Mouse (Mus musculus) limb, embryonic 10.5 days (tissue): ENCODE results near the gene Nek1. TPM values are rescaled to one million over a fixed set of nuclear protein-coding genes. Genes with fewer than 3 reads are reported as not detected.

Source experiments
- DNase-seq: peaks from one replicate; pipeline ENCODE4 v3.0.0-alpha.2; 2017; ENCODE audit warnings: low spot score
- H3K27ac ChIP-seq: fragments of 300-500 bp; sonication (generic); 2 replicates; pipeline ENCODE4 v1.5.1; 2016; ENCODE audit warnings: mild to moderate bottlenecking
- H3K27me3 ChIP-seq: fragments of 300-500 bp; sonication (generic); 2 replicates; pipeline ENCODE4 v1.6.1; 2016; ENCODE audit warnings: low read depth, mild to moderate bottlenecking; ENCODE audit not compliant: poor library complexity, severe bottlenecking
- H3K36me3 ChIP-seq: fragments of 300-500 bp; sonication (generic); 2 replicates; pipeline ENCODE4 v1.6.1; 2016; ENCODE audit warnings: mild to moderate bottlenecking, moderate library complexity
- H3K4me1 ChIP-seq: fragments of 300-500 bp; sonication (generic); 2 replicates; pipeline ENCODE4 v1.6.1; 2016
- H3K4me3 ChIP-seq: fragments of 300-500 bp; sonication (generic); 2 replicates; pipeline ENCODE4 v1.5.1; 2016; ENCODE audit warnings: mild to moderate bottlenecking, moderate library complexity
- H3K9me3 ChIP-seq: fragments of 300-500 bp; sonication (generic); replicated peaks from 2 replicates; pipeline ENCODE4 v1.6.1; 2016; ENCODE audit warnings: mild to moderate bottlenecking
- WGBS: fragments of 180-500 bp; shearing (Covaris S2); methylation state at CpG from one replicate; pipeline ENCODE4 v1.1.7; 2016; 5-methylcytosine and 5-hydroxymethylcytosine counted together
- polyA plus RNA-seq: library from polyadenylated mRNA; unstranded; fragments of >200 nt; fragmentation: Nextera tagmentation; extraction: Ambion mirVana; gene quantifications from 2 replicates; pipeline ENCODE4 v1.2.1, GENCODE M21; 2016

Gene Nek1
- 14.7 and 18.3 TPM in 2 replicates for polyA plus RNA-seq

GRCm38 (mm10) chr8:60992910-60993638 lies at the start of gene Nek1:
Nek1 (plus strand) TSS chr8:60993195.
- peaks cover 13% of the 10 kb centered on the region for H3K4me1 ChIP-seq
- DNase-seq, result peak; percentile 99
- no peaks in the 10 kb centered on the region for H3K9me3 ChIP-seq
- H3K27ac ChIP-seq, result peak within 1 kb of the TSS; percentile 90
- under 1% methylated on average over 57 of the region's 57 CpGs for WGBS
- H3K4me3 ChIP-seq, result peak within 1 kb of the TSS; percentile 82
- H3K36me3 ChIP-seq, result 0 out of 2 replicates have a peak, but pooled peaks cover 2% of the 10 kb centered on the region
- H3K27me3 ChIP-seq, result no peaks in the 10 kb centered on the region

- H3K9me3 ChIP-seq, result no peaks in the 10 kb centered on the region
- no peak overlapping the region for H3K27ac ChIP-seq
- H3K4me1 ChIP-seq, result peaks cover 13% of the 10 kb centered on the region
- no peaks in the 10 kb centered on the region for H3K27me3 ChIP-seq
- no peaks in the 10 kb centered on the region for H3K36me3 ChIP-seq
- DNase-seq, result no peak
- no peak overlapping the region for H3K4me3 ChIP-seq
Measured at GRCm38 (mm10) chr8:60947503-60947902, 45.5 kb upstream of the Nek1 start.

GRCm38 (mm10) chr8:60949859-60950258 lies 43.1 kb upstream of the Nek1 start:
- 78% methylated on average over 4 of the region's 4 CpGs for WGBS
- no peaks in the 10 kb centered on the region for H3K36me3 ChIP-seq
- no peak overlapping the region for H3K27ac ChIP-seq
- peaks cover 27% of the 10 kb centered on the region for H3K4me1 ChIP-seq
- no peaks in the 10 kb centered on the region for H3K27me3 ChIP-seq
- no peaks in the 10 kb centered on the region for H3K9me3 ChIP-seq
- no peak overlapping the region for H3K4me3 ChIP-seq
- DNase-seq, result no peak

GRCm38 (mm10) chr8:60951271-60951670 lies 41.7 kb upstream of the Nek1 start:
- Histone ChIP-seq H3K4me1 (peaks cover 30% of the 10 kb centered on the region), H3K4me3 (no peak overlapping the region), H3K9me3 (no peaks in the 10 kb centered on the region), H3K27me3 (no peaks in the 10 kb centered on the region), H3K27ac (no peak overlapping the region), H3K36me3 (no peaks in the 10 kb centered on the region)
- WGBS, result 84% methylated on average over 4 of the region's 4 CpGs
- DNase-seq, result no peak

- 91% methylated on average over 1 of the region's 1 CpGs for WGBS
Measured at GRCm38 (mm10) chr8:60951757-60952156, 41.2 kb upstream of the Nek1 start.

GRCm38 (mm10) chr8:60952803-60953202 lies 40.2 kb upstream of the Nek1 start:
- H3K4me3 ChIP-seq, result no peak overlapping the region
- H3K27me3 ChIP-seq, result no peaks in the 10 kb centered on the region
- DNase-seq, result no peak
- WGBS, result 80% methylated on average over 5 of the region's 5 CpGs
- no peaks in the 10 kb centered on the region for H3K36me3 ChIP-seq
- peaks cover 30% of the 10 kb centered on the region for H3K4me1 ChIP-seq
- no peaks in the 10 kb centered on the region for H3K9me3 ChIP-seq
- no peak overlapping the region for H3K27ac ChIP-seq

More at GRCm38 (mm10) chr8:60951757-60952156, 41.2 kb upstream of the Nek1 start:
- Histone ChIP-seq H3K4me3 (no peak overlapping the region), H3K36me3 (no peaks in the 10 kb centered on the region), H3K27ac (no peak overlapping the region), H3K9me3 (no peaks in the 10 kb centered on the region), H3K27me3 (no peaks in the 10 kb centered on the region), H3K4me1 (peaks cover 30% of the 10 kb centered on the region)
- no peak for DNase-seq

GRCm38 (mm10) chr8:60954281-60955014 lies 38.5 kb upstream of the Nek1 start:
- peaks cover 30% of the 10 kb centered on the region for H3K4me1 ChIP-seq
- 2% methylated on average over 15 of the region's 15 CpGs for WGBS
- no peaks in the 10 kb centered on the region for H3K27me3 ChIP-seq
- no peaks in the 10 kb centered on the region for H3K36me3 ChIP-seq
- DNase-seq, result peak; percentile 77
- peak overlapping the region; percentile 50 for H3K4me3 ChIP-seq
- no peaks in the 10 kb centered on the region for H3K9me3 ChIP-seq
- peak overlapping the region; percentile 76 for H3K27ac ChIP-seq

GRCm38 (mm10) chr8:60956847-60957246 lies 36.1 kb upstream of the Nek1 start:
- Histone ChIP-seq H3K4me1 (peaks cover 20% of the 10 kb centered on the region), H3K27me3 (no peaks in the 10 kb centered on the region), H3K4me3 (no peak overlapping the region), H3K27ac (no peak overlapping the region), H3K36me3 (no peaks in the 10 kb centered on the region), H3K9me3 (no peaks in the 10 kb centered on the region)
- no peak for DNase-seq
- 85% methylated on average over 7 of the region's 7 CpGs for WGBS

GRCm38 (mm10) chr8:60962763-60963162 lies 30.2 kb upstream of the Nek1 start:
- H3K27ac ChIP-seq, result no peak overlapping the region
- no peak overlapping the region for H3K4me3 ChIP-seq
- DNase-seq, result no peak
- no peaks in the 10 kb centered on the region for H3K36me3 ChIP-seq
- peaks cover 5% of the 10 kb centered on the region for H3K4me1 ChIP-seq
- H3K9me3 ChIP-seq, result no peaks in the 10 kb centered on the region
- no peaks in the 10 kb centered on the region for H3K27me3 ChIP-seq
- 81% methylated on average over 3 of the region's 3 CpGs for WGBS

GRCm38 (mm10) chr8:60963931-60964330 lies 29.1 kb upstream of the Nek1 start:
- H3K4me3 ChIP-seq, result no peak overlapping the region
- 70% methylated on average over 2 of the region's 2 CpGs for whole genome bisulfite sequencing
- DNase-seq, result no peak
- no peaks in the 10 kb centered on the region for H3K36me3 ChIP-seq
- peaks cover 5% of the 10 kb centered on the region for H3K4me1 ChIP-seq
- H3K27me3 ChIP-seq, result no peaks in the 10 kb centered on the region
- no peak overlapping the region for H3K27ac ChIP-seq
- H3K9me3 ChIP-seq, result no peaks in the 10 kb centered on the region

GRCm38 (mm10) chr8:60964518-60964917 lies 28.5 kb upstream of the Nek1 start:
- 77% methylated on average over 4 of the region's 4 CpGs for WGBS

GRCm38 (mm10) chr8:60965306-60965705 lies 27.7 kb upstream of the Nek1 start:
- 62% methylated on average over 6 of the region's 6 CpGs for WGBS
- Histone ChIP-seq H3K4me3 (no peak overlapping the region), H3K27ac (no peak overlapping the region)

More at GRCm38 (mm10) chr8:60964518-60964917, 28.5 kb upstream of the Nek1 start:
- Histone ChIP-seq H3K4me3 (no peak overlapping the region), H3K4me1 (peaks cover 5% of the 10 kb centered on the region), H3K36me3 (no peaks in the 10 kb centered on the region), H3K27me3 (no peaks in the 10 kb centered on the region), H3K27ac (no peak overlapping the region), H3K9me3 (no peaks in the 10 kb centered on the region)
- no peak for DNase-seq

GRCm38 (mm10) chr8:60965741-60966140 lies 27.3 kb upstream of the Nek1 start:
- WGBS, result 76% methylated on average over 3 of the region's 3 CpGs
- Histone ChIP-seq H3K27ac (no peak overlapping the region), H3K4me1 (peaks cover 5% of the 10 kb centered on the region), H3K36me3 (no peaks in the 10 kb centered on the region), H3K4me3 (no peak overlapping the region), H3K27me3 (no peaks in the 10 kb centered on the region), H3K9me3 (no peaks in the 10 kb centered on the region)
- DNase-seq, result no peak

More at GRCm38 (mm10) chr8:60965306-60965705, 27.7 kb upstream of the Nek1 start:
- Histone ChIP-seq H3K4me1 (peaks cover 5% of the 10 kb centered on the region), H3K9me3 (no peaks in the 10 kb centered on the region), H3K27me3 (no peaks in the 10 kb centered on the region), H3K36me3 (no peaks in the 10 kb centered on the region)
- DNase-seq, result no peak
